Mouse (Mus musculus) layer of hippocampus, adult 2 months (tissue): ENCODE measurements around the gene Oscar. TPM values are rescaled to one million over a fixed set of nuclear protein-coding genes. Genes with fewer than 3 reads are reported as not detected.
"Not testable (repeated sequence)": the region's sequence is repeated elsewhere in the genome, so short reads cannot be mapped to it uniquely, and the experiment has no call there.

Experiments
- DNase-seq, 2 experiments: peaks; one replicate each; pipeline ENCODE4 v3.0.0; 2022; ENCODE audit warnings: low spot score in 2 of 2
- H3K27ac ChIP-seq: fragments of 200-600 bp; 2 replicates; pipeline ENCODE4 v1.8.1; 2022
- H3K4me3 ChIP-seq: fragments of 200-600 bp; 2 replicates; pipeline ENCODE4 v1.8.1; 2022; ENCODE audit warnings: mild to moderate bottlenecking
- CTCF ChIP-seq: fragments of 200-600 bp; conservative IDR thresholded peaks from 2 replicates; pipeline ENCODE4 v1.8.1; 2022; ENCODE audit warnings: antibody characterized with exemption, mild to moderate bottlenecking, moderate library complexity
- microRNA-seq, 2 experiments: library from miRNA; unstranded; fragments of <30 nt; microRNA quantifications; one replicate each; pipeline ENCODE4 v1.2.0; 2021
- total RNA-seq, 2 experiments: library from RNA; stranded (reverse); gene quantifications; 2 replicates each; pipeline ENCODE4 v1.2.3; 2021

The Oscar gene
- total RNA-seq, 2 experiments from 2014 or later = 0.56 to 1.5 TPM

- H3K4me3 ChIP-seq = no peak overlapping the region
- DNase-seq = peak; percentile 54 to 69
- TF ChIP-seq CTCF = peak; percentile 79
- H3K27ac ChIP-seq = peak overlapping the region; percentile 58
Measured at GRCm38 (mm10) chr7:3574216-3574615, 41.7 kb downstream of the Oscar start.

GRCm38 (mm10) chr7:3571847-3572246, 44.1 kb downstream of the Oscar start:
- TF ChIP-seq CTCF = no peak
- no peak overlapping the region for H3K27ac ChIP-seq
- DNase-seq = no peak
- H3K4me3 ChIP-seq = no peak overlapping the region

GRCm38 (mm10) chr7:3570580-3570979, 45.4 kb downstream of the Oscar start:
- not testable (repeated sequence) for H3K4me3 ChIP-seq, DNase-seq, H3K27ac ChIP-seq

GRCm38 (mm10) chr7:3569725-3570124, 46.2 kb downstream of the Oscar start:
- no peak for DNase-seq
- TF ChIP-seq CTCF = peak; percentile 50
- Histone ChIP-seq H3K27ac (no peak overlapping the region), H3K4me3 (no peak overlapping the region)

GRCm38 (mm10) chr7:3567336-3567735, 48.6 kb downstream of the Oscar start:
- TF ChIP-seq CTCF = no peak
- no peak for DNase-seq
- no peak overlapping the region for H3K4me3 ChIP-seq
- H3K27ac ChIP-seq = no peak overlapping the region

Small RNA genes within 50 kb of the gene (microRNA-seq; reads per million reads assigned to microRNA genes)
- gene Gm25100 (0 reads per million in 2 experiments), gene Mir3572 (4.1 to 5.8 reads per million in 2 experiments)

Other genes with a start within 250 kb of the Oscar start
- gene Cacng8, start 225.5 kb downstream of the Oscar start, total RNA-seq = 100 to 1,000 TPM; 411 to 415 TPM
- 1 to 10 TPM; 1.9 to 2.2 TPM for gene Cacng6, start 192.0 kb downstream of the Oscar start, total RNA-seq
- gene Tarm1, start 113.5 kb downstream of the Oscar start, total RNA-seq = not detected
- 100 to 1,000 TPM; 537 to 571 TPM for gene Ndufa3, start 1.2 kb upstream of the Oscar start, total RNA-seq
- gene Tfpt, start 13.8 kb upstream of the Oscar start, total RNA-seq = 10 to 100 TPM; 43.7 to 51.9 TPM
- gene Prpf31, start 13.8 kb upstream of the Oscar start, total RNA-seq = 10 to 100 TPM; 55.5 to 59.2 TPM
- 10 to 100 TPM; 67.9 to 71.5 TPM for gene Cnot3, start 29.1 kb upstream of the Oscar start, total RNA-seq
- 1 to 10 TPM; 5.3 to 5.6 TPM for gene Leng1, start 49.7 kb upstream of the Oscar start, total RNA-seq
- gene Tmc4, start 61.4 kb upstream of the Oscar start, total RNA-seq = 1 to 10 TPM; 4.3 to 9.7 TPM
- gene Tsen34, start 76.7 kb upstream of the Oscar start, total RNA-seq = 10 to 100 TPM; 80.2 to 84.8 TPM
- 100 to 1,000 TPM; 160 to 170 TPM for gene Mboat7, start 77.4 kb upstream of the Oscar start, total RNA-seq
- 100 to 1,000 TPM; 387 to 404 TPM for gene Rps9, start 87.8 kb upstream of the Oscar start, total RNA-seq
- gene Pirb, start 104.2 kb upstream of the Oscar start, total RNA-seq = under 1 TPM in 1 of 2 experiments, not detected in 1; 0.36 TPM
- gene Gm15448, start 209.5 kb upstream of the Oscar start, total RNA-seq = not detected
- not detected for gene Pira2, start 228.9 kb upstream of the Oscar start, total RNA-seq